Mouse (Mus musculus): ENCODE data around the gene Nphs1. TPM values are rescaled to one million over a fixed set of nuclear protein-coding genes. Genes with fewer than 3 reads are reported as not detected.

Gene Nphs1
- polyA plus RNA-seq, 1 experiment from 2014 or later: 5.5 TPM

DNA sequence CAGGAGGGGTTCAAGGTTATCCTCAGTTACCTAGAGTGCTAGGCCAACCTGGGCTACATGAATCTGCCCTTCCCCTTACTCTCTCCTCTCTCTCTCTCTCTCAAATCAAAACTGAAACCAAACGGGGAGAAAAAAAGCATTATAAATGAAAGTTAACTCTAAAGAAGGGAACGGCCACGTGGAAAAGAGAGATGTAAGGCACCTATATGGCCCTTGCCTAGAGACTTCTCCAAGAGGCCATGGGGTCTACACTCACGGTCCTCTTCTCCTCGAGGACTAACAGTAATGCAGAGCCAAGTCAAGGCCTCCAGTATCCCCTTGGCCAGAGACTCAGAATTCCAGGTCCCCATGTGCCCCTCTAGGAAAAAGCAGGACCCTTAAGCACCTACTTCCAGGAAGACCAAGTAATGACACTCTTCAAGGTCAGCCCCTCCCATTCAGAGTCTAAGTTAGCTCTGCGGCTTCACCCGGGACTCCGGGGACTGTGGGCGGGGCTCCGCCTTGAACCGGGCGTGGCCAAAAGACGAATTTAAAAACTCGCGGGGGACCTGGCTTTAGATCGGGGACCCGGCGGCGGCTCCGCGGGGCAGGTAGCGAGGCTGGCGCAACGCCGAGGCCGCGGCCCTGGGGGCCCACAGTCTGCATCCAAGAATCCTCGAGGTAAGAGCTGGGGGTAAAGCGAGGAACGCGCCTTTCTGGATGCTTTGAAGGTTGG lies 36.8 kb upstream of the Nphs1 start, which contains the start of gene Nfkbid:
Gene Nfkbid, plus strand, starts transcription at position 558 of the 715 bp plus-strand sequence.
- 10% methylated on average over 31 of the region's 31 CpGs for WGBS
- H3K36me3 ChIP-seq (ENCODE audit: insufficient read depth, low read length): peaks cover 3% of the 10 kb centered on the region; the same call in 1 of the 2 replicates

DNA sequence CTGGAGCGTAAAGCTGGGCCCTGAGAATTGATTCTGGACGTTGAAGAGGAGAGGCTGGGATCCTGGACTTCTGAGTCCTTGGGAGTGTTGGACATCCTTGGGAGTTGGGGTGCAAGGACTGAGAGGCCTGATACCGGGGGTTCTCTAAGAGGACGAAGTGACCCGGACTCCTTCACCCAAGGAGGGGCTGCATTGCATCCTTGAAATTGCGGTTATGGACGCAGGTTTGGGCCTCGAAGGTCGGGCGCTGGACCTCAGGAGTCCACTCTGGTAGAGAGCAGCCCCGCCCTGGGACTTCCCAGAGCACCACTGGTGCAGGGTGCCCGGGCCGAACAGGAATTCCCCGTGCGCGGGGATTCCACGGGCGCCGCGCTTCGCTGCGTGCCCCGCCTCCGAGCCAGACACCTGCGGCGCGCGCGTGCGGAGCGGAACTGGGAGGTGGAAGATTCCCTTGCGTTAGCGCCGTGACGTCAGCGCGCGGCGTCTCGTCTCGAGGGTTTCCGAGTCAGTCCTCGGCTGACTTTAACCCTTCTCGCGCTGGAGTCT lies 36.2 kb upstream of the Nphs1 start:
- Histone ChIP-seq H3K36me3 (ENCODE audit: insufficient read depth, low read length) (peaks cover 3% of the 10 kb centered on the region; the same call in 1 of the 2 replicates), H3K4me1 (ENCODE audit: insufficient read depth, low read length) (peaks cover 17% of the 10 kb centered on the region), H3K9me3 (ENCODE audit: low read length) (peaks cover 8% of the 10 kb centered on the region; the same call in 1 of the 2 replicates), H3K9ac (replicated peaks; ENCODE audit: low read length) (peak overlapping the region; percentile 73), H3K27me3 (ENCODE audit: insufficient read depth, low read length) (no peaks in the 10 kb centered on the region), H3K4me2 (replicated peaks; ENCODE audit: low read depth, low read length) (peak overlapping the region; percentile 96), H3K27ac (ENCODE audit: low read length) (peak overlapping the region; percentile 63; the same call in 1 of the 2 replicates), H3K4me3 (ENCODE audit: low read length) (peak overlapping the region; percentile 58)
- ATAC-seq (ENCODE audit: low FRiP score, low TSS enrichment): peak; percentile 73
- WGBS: 0% methylated on average over 44 of the region's 45 CpGs

More for the DNA sequence above, 36.8 kb upstream of the Nphs1 start, which contains the start of gene Nfkbid:
- Histone ChIP-seq H3K4me2 (replicated peaks; ENCODE audit: low read depth, low read length) (peak within 1 kb of the TSS; percentile 96), H3K27ac (ENCODE audit: low read length) (peak within 1 kb of the TSS; percentile 63; the same call in 1 of the 2 replicates), H3K9me3 (ENCODE audit: low read length) (peaks cover 8% of the 10 kb centered on the region; the same call in 1 of the 2 replicates), H3K4me1 (ENCODE audit: insufficient read depth, low read length) (peaks cover 17% of the 10 kb centered on the region), H3K9ac (replicated peaks; ENCODE audit: low read length) (peak within 1 kb of the TSS; percentile 73), H3K4me3 (ENCODE audit: low read length) (peak within 1 kb of the TSS; percentile 58), H3K27me3 (ENCODE audit: insufficient read depth, low read length) (no peaks in the 10 kb centered on the region)
- no peak; the same call in 1 of the 2 replicates for ATAC-seq (ENCODE audit: low FRiP score, low TSS enrichment)

DNA sequence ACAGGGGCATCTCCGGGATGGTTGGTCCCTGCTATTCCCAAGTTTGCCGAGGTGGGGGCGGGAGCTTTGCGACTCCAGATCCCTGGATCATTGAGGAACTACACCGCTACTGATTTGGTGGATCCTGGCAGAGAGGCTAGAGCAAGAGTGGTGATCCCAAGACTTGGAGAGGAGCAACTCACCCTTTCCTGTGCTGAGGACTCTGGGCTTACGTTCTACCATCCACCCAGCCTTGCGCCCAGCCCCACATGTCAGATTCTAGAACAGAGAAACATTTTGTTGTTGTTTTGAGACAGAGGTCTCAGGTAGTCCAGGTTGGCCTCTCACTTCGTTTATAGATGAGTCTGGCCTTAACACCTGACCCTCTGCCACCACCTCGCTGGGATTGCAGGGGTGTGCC lies 35.6 kb upstream of the Nphs1 start:
- Histone ChIP-seq H3K36me3 (ENCODE audit: insufficient read depth, low read length) (peaks cover 3% of the 10 kb centered on the region; the same call in 1 of the 2 replicates), H3K9ac (replicated peaks; ENCODE audit: low read length) (peak overlapping the region; percentile 73), H3K27me3 (ENCODE audit: insufficient read depth, low read length) (no peaks in the 10 kb centered on the region), H3K4me1 (ENCODE audit: insufficient read depth, low read length) (peaks cover 17% of the 10 kb centered on the region), H3K27ac (ENCODE audit: low read length) (peak overlapping the region; percentile 61; the same call in 1 of the 2 replicates), H3K4me3 (ENCODE audit: low read length) (peak overlapping the region; percentile 58), H3K9me3 (ENCODE audit: low read length) (peaks cover 8% of the 10 kb centered on the region; the same call in 1 of the 2 replicates), H3K4me2 (replicated peaks; ENCODE audit: low read depth, low read length) (peak overlapping the region; percentile 96)
- WGBS: 11% methylated on average over 9 of the region's 9 CpGs
- no peak for ATAC-seq (ENCODE audit: low FRiP score, low TSS enrichment)

DNA sequence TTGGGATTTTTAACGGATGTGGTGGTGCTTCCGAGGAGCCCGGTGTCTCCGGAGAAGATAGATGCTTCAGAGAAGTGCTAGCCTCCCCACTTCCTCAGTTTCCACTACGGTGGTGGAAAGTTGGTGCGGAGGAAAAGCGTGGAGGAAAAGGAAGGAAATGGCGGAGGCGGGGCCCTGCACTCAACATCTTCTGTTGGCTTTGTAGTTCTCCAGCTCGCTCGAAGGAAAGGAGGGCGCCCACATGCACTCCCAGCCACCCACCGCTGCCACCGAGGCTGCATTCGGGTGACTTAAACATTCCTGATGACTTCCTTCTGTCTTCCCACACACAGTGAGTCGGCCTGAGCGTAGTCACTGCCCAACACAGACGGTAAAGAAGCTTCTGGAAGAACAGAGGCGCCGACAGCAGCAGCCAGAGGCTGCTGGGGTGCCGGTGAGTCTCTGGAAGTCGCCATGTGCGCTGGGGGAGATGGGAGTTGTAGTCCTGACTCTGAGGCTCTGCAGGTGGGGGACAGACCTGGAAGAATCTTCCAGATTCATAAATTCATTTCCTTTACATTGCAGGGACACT lies 35.0 kb upstream of the Nphs1 start:
- peak overlapping the region; percentile 73 for H3K9ac ChIP-seq (replicated peaks; ENCODE audit: low read length)
- no peaks in the 10 kb centered on the region for H3K27me3 ChIP-seq (ENCODE audit: insufficient read depth, low read length)
- 45% methylated on average over 23 of the region's 23 CpGs for WGBS
- H3K4me3 ChIP-seq (ENCODE audit: low read length): peak overlapping the region; percentile 58
- peaks cover 17% of the 10 kb centered on the region for H3K4me1 ChIP-seq (ENCODE audit: insufficient read depth, low read length)
- no peak for ATAC-seq (ENCODE audit: low FRiP score, low TSS enrichment)
- peak overlapping the region; percentile 96 for H3K4me2 ChIP-seq (replicated peaks; ENCODE audit: low read depth, low read length)
- peaks cover 8% of the 10 kb centered on the region; the same call in 1 of the 2 replicates for H3K9me3 ChIP-seq (ENCODE audit: low read length)
- peak overlapping the region; percentile 61; the same call in 1 of the 2 replicates for H3K27ac ChIP-seq (ENCODE audit: low read length)
- peaks cover 3% of the 10 kb centered on the region; the same call in 1 of the 2 replicates for H3K36me3 ChIP-seq (ENCODE audit: insufficient read depth, low read length)

DNA sequence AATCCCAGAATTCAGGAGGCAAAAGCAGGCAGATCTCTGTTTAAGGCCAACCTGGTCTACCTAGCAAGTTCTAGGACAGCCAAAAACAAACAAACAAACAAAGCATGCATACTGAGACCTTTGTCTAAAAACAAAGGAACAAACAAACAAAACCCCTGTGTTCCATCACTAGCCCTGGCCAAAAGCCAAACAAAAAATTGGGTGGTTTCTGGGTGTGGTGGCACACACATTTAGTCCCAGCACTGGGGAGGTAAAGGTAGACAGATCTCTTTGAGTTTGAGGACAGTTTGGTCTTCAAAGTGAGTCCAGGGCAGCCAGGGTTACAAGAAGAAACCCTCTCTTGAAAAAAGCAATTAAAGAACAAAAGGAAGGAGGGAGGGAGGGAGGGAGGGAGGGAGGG lies 28.8 kb upstream of the Nphs1 start:
- peaks cover 3% of the 10 kb centered on the region; the same call in 1 of the 2 replicates for H3K36me3 ChIP-seq (ENCODE audit: insufficient read depth, low read length)
- ATAC-seq (ENCODE audit: low FRiP score, low TSS enrichment): no peak
- no peak overlapping the region for H3K4me2 ChIP-seq (replicated peaks; ENCODE audit: low read depth, low read length)
- H3K27ac ChIP-seq (ENCODE audit: low read length): no peak overlapping the region
- H3K4me1 ChIP-seq (ENCODE audit: insufficient read depth, low read length): no peaks in the 10 kb centered on the region
- no peaks in the 10 kb centered on the region for H3K9me3 ChIP-seq (ENCODE audit: low read length)
- H3K9ac ChIP-seq (replicated peaks; ENCODE audit: low read length): no peak overlapping the region
- H3K4me3 ChIP-seq (ENCODE audit: low read length): no peak overlapping the region
- no peaks in the 10 kb centered on the region for H3K27me3 ChIP-seq (ENCODE audit: insufficient read depth, low read length)

- H3K9ac ChIP-seq (replicated peaks; ENCODE audit: low read length): no peak overlapping the region
- 44% methylated on average over 2 of the region's 2 CpGs for WGBS
- H3K4me2 ChIP-seq (replicated peaks; ENCODE audit: low read depth, low read length): no peak overlapping the region
- H3K27me3 ChIP-seq (ENCODE audit: insufficient read depth, low read length): no peaks in the 10 kb centered on the region
- H3K27ac ChIP-seq (ENCODE audit: low read length): no peak overlapping the region
- no peak for ATAC-seq (ENCODE audit: low FRiP score, low TSS enrichment)
- no peaks in the 10 kb centered on the region for H3K9me3 ChIP-seq (ENCODE audit: low read length)
- no peak overlapping the region for H3K4me3 ChIP-seq (ENCODE audit: low read length)
- H3K4me1 ChIP-seq (ENCODE audit: insufficient read depth, low read length): no peaks in the 10 kb centered on the region
- H3K36me3 ChIP-seq (ENCODE audit: insufficient read depth, low read length): peaks cover 3% of the 10 kb centered on the region; the same call in 1 of the 2 replicates
These were observed 27.9 kb upstream of the Nphs1 start for GRCm38 (mm10) chr7:30430191-30430590.

DNA sequence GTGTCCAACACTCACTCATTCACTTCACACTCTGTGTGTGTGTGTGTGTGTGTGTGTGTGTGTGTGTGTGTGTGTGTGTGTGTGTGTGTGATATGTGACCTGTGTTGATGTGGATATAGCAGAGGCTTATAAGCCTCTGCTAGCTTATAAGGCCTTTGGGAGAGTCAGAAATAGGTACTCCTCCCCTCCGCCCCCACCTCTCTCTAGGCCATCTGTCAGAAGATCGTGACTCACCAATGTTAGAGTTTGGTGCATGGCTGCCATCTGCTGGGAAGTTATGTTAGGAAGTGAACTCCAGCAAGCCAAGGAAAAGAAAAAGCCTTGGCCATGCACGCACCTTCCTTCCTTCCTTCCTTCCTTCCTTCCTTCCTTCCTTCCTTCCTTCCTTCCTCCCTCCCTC lies 26.3 kb upstream of the Nphs1 start:
- H3K4me3 ChIP-seq (ENCODE audit: low read length): no peak overlapping the region
- peak; percentile 49; the same call in 1 of the 2 replicates for ATAC-seq (ENCODE audit: low FRiP score, low TSS enrichment)
- H3K27me3 ChIP-seq (ENCODE audit: insufficient read depth, low read length): peaks cover 13% of the 10 kb centered on the region
- H3K27ac ChIP-seq (ENCODE audit: low read length): no peak overlapping the region
- 20% methylated on average over 3 of the region's 3 CpGs for WGBS
- no peaks in the 10 kb centered on the region for H3K36me3 ChIP-seq (ENCODE audit: insufficient read depth, low read length)
- H3K9me3 ChIP-seq (ENCODE audit: low read length): no peaks in the 10 kb centered on the region
- no peaks in the 10 kb centered on the region for H3K4me1 ChIP-seq (ENCODE audit: insufficient read depth, low read length)
- no peak overlapping the region for H3K9ac ChIP-seq (replicated peaks; ENCODE audit: low read length)
- H3K4me2 ChIP-seq (replicated peaks; ENCODE audit: low read depth, low read length): no peak overlapping the region

DNA sequence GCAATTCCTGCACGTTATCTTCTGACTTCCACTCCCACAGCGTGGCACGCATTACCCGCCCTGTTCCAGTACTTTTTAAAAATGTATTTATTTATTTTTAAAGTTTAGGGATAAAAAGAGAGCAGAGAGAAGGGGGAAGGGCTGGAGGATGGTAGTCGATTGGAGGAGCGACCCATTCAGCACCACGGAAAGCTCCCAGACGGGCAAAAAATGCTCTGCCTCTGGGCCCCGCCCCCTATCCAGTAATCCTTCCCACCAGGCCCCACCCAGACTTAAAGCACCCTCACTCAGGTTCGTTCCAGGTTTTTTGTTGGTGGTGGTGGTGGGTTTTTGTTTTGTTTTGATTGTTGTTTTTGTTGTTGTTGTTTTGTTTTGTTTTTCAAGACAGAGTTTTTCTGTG lies 23.9 kb upstream of the Nphs1 start:
- H3K27ac ChIP-seq (ENCODE audit: low read length): no peak overlapping the region
- H3K4me2 ChIP-seq (replicated peaks; ENCODE audit: low read depth, low read length): no peak overlapping the region
- 2% methylated on average over 10 of the region's 10 CpGs for WGBS
- peaks cover 15% of the 10 kb centered on the region for H3K27me3 ChIP-seq (ENCODE audit: insufficient read depth, low read length)
- no peak overlapping the region for H3K4me3 ChIP-seq (ENCODE audit: low read length)
- ATAC-seq (ENCODE audit: low FRiP score, low TSS enrichment): no peak
- no peaks in the 10 kb centered on the region for H3K4me1 ChIP-seq (ENCODE audit: insufficient read depth, low read length)
- no peak overlapping the region for H3K9ac ChIP-seq (replicated peaks; ENCODE audit: low read length)
- H3K9me3 ChIP-seq (ENCODE audit: low read length): no peaks in the 10 kb centered on the region
- H3K36me3 ChIP-seq (ENCODE audit: insufficient read depth, low read length): no peaks in the 10 kb centered on the region

- Histone ChIP-seq H3K4me2 (replicated peaks; ENCODE audit: low read depth, low read length) (no peak overlapping the region), H3K36me3 (ENCODE audit: insufficient read depth, low read length) (no peaks in the 10 kb centered on the region), H3K4me1 (ENCODE audit: insufficient read depth, low read length) (no peaks in the 10 kb centered on the region), H3K4me3 (ENCODE audit: low read length) (no peak overlapping the region), H3K9me3 (ENCODE audit: low read length) (no peaks in the 10 kb centered on the region), H3K27me3 (ENCODE audit: insufficient read depth, low read length) (peaks cover 15% of the 10 kb centered on the region), H3K27ac (ENCODE audit: low read length) (no peak overlapping the region), H3K9ac (replicated peaks; ENCODE audit: low read length) (no peak overlapping the region)
- no peak for ATAC-seq (ENCODE audit: low FRiP score, low TSS enrichment)
- WGBS: 74% methylated on average over 10 of the region's 10 CpGs
These were observed 23.4 kb upstream of the Nphs1 start for GRCm38 (mm10) chr7:30434701-30435100.

Data from kidney, embryonic 16.5 days (tissue).